Mouse (Mus musculus) mouse trophoblast stem cell (cell line): ENCODE results near the gene Cops6.

ENCODE experiments used
- in situ Hi-C, 2 experiments: fragments of 300-500 bp; cut with MseI, MboI; formaldehyde crosslinking; loops; 2 replicates in 1 of 2; 3 replicates in 1 of 2; pipeline ENCODE4 v1.15.1; 2025

The Cops6 gene

DNA sequence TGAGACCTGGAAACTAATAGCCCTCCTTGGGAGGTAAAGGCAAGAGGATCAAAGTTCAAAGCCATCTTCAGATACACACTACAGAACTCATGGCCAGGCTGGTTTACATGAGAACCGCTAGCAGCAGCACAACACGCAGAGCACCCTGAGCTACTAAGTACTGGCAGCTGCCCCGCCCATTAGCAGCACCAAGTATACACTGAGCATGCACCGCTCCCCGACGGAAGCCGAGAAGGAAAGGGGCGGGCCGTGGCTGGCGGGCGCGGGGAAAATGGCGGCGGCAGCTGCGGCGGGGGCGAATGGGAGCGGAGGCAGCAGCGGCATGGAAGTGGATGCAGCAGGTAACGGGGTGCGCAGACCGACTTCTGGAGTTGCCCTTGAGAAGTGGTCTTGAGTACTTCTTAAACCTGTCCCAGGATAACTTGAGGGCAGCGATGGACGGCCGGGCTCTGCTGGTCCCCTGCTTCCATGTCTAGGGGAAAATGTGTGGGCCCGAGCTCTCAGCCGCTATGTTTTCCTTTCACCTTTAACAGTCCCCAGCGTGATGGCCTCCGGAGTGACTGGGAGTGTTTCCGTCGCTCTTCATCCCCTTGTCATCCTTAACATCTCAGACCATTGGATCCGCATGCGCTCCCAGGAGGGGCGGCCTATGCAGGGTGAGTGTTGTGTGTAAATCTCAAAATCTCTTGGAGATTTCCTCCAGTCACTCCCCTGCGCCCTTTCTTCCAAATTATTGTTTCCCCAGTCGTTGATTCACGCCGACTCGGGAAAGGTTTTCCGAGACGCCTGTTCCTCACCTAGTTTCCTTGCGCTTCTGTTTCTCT, at the start of gene Cops6:
TSS of gene Cops6 (plus strand) at position 230 of the 824 bp plus-strand sequence.
- in situ Hi-C loops, result no loop called here

DNA sequence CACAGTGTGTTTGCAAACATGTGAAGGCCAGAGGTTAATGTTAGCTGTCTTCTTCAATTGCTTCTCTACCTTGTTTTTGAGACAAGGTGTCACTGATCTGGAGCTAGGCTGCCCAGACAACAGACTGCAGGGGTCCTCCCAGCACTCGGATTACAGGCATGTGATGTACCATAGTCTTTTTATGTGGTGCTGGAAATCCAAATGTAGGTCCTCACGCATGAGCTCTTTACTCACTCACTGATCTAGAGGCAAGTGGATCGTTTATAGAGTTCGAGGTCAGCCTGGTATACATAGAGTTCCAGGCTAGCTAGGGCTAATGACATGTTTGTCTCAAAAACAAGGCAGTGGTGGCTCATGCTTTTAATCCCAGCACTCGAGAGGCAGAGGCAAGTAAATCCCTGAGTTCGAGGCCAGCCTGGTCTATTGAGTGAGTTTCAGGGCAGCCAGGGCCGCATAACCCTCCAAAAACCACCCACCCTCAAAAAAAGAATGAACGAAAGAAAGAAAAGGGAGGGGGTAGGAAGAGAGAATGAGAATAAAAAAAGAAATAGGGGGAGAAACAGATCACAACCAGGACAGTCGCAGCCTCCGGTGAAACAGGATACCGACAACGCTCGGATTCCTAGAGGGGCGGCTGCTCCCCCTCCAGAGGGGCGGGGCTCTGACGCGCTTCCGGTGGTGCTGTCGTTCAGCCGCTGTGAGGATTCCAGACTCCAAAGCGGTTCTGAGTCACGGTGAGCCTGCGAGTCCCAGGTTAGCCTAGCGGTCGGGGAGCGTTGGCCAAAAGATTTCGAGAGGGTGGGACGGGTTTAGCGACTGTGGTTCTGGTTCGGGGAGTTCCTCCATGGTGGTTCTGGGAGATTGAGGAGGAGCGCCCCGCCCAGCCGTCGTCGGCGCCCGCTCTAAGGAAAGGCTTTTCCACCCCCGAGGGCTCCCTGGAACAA, 44.3 kb upstream of the Cops6 start, which contains the start of gene Zscan21:
TSS of gene Zscan21 (plus strand) at position 649 of the 944 bp plus-strand sequence.
- in situ Hi-C loops, result no loop called here

DNA sequence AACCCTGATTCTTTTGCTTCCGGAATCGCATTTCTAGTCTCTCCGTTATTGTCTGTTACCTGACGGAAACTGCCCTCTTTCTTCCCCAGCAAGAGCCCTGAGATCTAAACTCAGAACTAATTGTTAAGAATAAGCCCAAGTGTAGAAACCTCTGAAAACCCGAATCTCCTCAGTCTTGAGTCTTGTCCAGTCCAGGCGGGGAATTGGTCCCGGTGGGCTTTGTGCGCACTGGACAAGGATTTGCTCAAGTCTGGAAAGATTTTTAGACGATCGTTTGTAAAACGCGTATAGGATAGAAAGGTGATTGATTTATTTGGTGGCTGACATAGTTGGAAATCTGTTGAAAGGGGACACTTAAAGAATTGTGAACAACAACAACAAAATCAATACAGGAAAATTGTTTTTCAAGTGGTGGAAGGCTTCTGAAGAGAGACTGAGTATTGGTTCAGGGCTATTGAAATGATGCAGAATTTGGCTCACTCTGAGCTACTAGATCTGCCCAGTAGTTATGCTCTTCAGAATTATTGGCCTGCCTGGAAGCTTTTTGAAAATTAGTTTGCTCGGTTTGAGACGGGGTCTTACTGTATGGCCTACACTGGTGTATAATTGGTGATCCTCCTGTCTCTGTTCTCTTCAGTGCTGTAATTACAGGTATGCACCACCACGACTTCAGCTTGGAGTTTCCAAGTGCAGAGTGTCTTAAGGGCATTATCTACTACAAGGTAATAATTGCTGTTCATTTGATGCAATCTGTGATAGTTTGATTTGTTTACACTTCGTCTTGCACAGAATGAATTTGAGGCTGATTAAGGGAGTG, 43.5 kb upstream of the Cops6 start:
- in situ Hi-C loops, result no loop called here

DNA sequence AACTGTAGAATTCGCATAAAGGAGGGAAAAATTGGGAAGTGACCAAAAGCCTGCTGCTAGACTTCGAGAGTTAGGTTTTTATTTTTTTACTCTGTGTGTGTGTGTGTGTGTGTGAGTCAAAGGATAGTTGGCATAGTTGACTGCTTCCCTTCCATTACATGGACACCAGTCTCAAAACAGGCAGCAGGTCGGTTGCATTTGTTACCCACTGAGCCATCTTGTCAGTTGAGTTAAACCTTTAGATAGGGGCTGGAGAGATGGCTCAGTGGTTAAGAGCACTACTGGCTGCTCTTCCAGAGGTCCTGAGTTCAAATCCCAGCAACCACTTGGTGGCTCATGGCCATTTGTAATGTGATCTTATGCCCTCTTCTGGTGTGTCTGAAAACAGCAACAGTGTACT, 42.8 kb upstream of the Cops6 start:
- in situ Hi-C loops, result no loop called here

DNA sequence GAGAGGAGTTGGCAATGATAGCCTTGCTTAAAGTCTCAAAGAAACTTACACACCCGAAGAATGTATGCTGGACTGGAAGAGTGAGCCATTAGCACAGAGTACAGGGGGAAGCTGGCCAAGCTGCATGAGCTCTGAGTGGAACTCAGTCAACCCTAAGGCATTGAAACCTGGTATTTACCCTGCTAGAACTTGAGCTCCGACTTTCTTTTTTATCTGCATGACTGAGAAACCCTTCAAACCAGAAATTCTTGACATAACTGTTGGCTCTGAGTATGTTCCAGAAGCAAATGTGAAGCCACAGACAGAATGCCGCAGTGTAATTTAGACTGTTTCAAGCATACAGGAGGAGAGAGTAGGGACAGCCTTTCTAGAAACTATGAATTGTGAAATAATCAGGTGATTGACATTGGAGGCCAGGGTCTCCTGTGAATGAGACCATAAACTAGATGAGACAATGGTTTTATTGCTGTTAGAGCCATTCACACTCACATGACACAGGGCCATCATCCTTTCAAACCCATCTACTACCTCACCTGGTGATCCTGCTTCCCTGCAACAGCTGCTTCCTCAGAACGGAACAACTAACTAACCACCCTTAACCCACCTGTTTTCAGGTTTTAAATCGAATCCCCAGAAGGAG, 28.3 kb upstream of the Cops6 start:
- in situ Hi-C loops, result no loop called here

DNA sequence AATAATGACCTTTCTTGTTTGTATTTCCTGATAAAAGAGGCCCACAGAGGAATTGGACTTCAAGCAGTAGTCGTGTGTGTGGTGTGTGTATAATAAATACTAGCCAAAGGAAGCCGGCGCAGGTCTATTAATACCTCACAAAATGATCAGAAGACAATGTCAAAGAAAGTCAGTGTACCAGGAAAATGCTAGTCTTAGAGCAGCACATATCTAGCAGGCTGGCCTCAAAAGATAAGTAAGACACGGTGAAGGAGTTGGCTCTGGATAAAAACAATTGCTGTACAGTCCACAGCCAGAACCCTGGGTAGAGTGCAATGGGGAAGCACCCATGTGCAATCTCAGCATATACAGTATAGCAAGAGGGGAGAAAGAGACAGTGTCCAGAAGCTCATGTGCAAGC, 23.6 kb upstream of the Cops6 start:
- in situ Hi-C loops, result no loop called here

DNA sequence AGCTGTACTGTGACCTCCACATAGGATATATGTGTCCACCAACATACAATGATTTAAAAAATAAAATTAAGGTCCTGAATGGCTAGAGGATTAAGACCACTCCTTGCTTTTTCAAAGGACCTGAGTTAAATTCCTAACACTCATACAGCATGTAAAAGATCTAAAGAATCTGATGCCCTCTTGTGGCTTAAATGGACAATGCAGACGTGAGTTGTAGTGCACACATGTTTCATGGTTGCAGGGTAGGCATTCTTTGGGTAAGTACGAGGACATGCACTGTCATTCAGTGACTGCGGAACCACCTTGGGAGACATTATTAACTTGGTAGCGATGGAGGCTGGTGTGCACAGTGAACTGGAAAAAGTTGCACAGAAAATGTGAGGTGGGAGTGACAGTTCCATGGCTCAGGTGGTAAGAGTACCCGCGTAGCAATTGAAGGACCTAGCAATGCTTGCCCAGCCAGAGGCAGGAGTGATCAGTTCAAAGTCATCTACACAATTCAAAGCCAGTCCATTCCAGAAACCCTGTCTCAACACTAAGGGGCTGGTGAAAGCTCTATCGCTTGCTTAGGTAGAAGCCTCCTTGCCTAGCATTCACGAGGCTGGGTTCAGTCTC, 22.8 kb upstream of the Cops6 start:
- in situ Hi-C loops, result no loop called here

DNA sequence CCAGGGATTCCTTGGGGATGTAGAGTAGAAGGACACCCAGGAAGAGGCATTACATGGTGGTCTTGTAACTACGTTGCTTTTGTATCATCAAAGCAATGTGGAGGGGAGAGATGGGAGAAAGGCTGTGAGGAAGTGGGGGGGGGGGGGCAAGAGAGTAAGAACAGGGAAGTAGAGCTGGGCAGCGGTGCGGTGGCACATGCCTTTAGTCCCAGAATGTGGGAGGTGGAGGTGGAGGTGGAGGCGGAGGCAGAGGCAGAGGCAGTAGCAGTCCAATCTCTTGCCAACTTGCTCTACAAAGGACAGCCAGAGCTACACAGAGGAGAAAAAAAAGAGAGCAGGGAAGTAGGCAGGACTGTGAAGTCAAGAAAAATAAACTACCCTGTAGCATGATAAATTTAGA, 22.3 kb upstream of the Cops6 start:
- in situ Hi-C loops, result no loop called here

DNA sequence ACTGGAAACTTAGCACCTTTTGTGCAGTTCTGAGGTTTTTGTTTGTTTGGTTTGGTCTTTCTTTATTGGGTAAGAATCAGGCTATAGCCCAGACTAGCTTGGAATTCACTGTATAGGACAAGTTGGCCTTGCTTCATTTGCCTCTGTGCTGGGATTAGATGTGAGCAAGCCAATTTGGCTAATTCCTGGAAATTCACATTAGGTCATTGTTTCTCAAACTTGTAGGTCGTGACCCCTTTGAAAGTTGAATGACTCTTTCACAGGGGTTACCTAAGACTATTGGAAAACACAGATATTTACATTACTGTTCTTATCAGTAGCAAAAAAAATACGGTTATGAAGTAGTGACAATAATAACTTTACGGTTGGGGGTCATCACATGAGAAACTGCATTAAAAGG, 6.5 kb upstream of the Cops6 start:
- in situ Hi-C loops, result no loop called here

DNA sequence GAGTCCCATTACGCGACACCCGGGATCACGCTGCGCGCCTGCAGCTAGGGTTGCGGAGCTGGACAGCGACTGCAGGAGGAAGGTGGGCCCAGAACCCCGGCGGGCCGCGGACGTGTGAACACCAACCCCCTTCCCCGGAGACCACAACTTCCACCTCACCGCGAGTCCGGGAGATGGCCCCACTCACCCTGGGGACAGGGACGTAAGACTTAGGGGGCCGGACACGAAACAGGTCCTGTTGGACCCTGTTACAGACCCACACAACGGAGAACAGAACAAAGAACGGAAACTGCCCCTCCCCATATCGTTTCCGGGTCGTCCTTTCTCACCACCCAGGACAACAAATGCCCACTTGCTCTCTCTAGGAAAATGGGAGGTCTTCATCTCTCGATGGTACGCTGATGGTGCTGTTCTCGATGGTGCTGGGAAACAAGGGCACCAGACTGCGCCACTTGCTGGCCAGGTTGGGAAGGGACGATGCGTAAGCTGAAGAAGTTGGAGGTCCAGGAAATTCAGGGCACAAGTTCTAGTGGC, 5.4 kb upstream of the Cops6 start, which contains the start of gene Zfp113:
TSS of gene Zfp113 (minus strand) at position 302 of the 534 bp plus-strand sequence.
- in situ Hi-C loops, result no loop called here

DNA sequence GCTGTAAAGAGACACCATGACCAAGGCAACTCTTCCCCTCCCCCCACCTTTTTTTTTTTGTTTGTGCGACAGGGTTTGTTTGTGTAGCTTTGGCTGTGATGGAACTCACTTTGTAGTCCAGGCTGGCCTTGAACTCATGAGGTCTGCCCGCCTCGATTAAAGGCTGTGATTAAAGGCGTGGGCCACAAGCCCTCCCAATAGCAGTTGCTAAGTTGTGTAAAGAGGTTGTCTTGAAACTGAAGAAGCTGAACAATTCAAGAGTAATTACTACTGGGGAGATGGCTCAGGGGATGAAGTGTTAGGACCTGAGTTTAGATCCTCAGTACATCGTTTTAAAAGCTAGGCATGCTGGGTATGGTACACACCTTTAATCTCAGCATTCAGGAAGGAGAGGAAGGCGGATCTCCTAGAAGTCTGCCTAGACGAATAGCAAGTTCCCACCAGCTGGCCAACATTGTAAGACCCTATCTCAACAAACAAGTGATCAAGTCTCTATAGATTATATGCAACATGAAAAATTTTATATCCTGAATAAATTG, 578 bp upstream of the Cops6 start:
- in situ Hi-C loops, result no loop called here

DNA sequence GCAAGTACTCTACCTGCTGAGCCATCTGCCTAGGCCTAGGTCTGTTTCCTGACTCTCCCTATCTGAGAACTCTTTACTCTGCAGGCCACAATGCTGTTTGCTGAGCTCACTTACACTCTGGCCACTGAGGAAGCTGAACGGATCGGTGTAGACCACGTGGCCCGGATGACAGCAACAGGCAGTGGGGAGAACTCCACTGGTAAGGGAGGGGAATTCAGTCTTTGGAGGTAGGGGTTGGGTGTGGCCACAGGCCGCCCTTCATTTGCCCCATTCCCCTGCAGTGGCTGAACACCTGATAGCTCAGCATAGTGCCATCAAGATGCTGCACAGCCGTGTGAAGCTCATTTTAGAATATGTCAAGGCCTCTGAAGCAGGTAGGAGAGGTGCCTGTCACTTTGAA, 2.2 kb downstream of the Cops6 start:
- in situ Hi-C loops, result no loop called here

DNA sequence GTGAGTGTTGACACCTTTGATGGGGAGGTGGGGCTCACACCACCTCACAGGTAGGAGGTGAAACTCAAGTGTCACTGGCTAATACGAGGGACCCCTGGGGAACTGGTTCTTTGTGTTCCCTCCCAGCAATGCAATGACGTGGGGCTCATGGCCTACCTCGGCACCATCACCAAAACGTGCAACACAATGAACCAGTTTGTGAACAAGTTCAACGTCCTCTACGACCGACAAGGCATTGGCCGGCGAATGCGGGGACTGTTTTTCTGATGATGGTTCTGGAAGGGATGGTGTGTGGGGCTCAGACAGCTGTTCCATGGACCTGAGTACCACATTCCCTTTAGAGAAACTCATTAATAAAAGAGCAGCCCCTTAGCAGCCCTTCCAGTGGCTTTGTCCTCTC, 2.7 kb downstream of the Cops6 start:
- in situ Hi-C loops, result no loop called here

DNA sequence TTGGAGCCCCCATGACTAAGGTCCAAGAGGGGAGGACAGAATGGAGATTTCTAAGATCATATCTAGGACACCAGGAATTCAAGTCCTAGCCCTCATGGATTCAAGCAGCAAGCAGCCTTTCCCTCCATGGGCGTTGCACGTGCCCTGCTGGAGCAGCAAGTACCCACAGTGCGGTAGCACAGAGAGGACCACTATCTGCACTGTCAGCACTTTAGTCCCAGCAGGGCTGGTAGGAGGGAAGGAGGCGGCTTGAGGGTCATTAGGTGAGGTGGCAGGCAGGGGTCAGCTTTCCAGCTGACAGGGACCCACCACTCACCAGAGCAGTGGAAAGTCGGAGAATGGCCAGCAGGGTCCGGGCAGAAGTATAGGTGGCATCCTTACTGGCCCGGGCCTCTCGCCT, 4.7 kb downstream of the Cops6 start:
- in situ Hi-C loops, result no loop called here

DNA sequence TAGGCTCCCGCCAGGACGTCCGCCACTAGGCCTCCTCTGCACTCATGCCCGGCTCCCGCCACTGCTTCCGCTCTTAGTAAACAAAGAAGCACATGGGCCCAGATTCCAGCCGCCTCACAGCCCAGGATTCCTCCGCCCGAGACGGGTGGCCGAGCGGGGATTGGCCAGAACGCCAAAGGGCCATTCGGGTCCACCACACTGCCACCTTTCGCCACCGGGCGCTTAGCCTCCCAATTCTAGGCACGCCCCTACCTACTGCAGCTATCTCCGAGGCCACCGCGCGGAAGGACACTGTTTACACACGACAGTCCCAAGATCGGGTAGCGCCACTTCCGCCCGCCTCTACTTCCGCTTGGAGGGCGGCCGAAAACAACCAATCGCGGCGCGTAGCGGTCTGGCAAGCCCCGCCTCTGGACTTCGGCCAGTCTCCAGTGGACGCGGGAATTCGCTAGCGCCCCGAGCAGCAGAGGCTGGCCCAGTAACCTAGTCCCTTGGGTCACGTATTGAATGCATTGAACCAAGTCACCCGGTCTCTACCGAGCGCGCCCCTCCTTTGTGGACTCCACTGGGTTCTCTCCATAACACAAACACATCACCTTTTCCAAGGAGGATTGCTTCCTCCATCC, 10.2 kb downstream of the Cops6 start:
- in situ Hi-C loops, result no loop called here

DNA sequence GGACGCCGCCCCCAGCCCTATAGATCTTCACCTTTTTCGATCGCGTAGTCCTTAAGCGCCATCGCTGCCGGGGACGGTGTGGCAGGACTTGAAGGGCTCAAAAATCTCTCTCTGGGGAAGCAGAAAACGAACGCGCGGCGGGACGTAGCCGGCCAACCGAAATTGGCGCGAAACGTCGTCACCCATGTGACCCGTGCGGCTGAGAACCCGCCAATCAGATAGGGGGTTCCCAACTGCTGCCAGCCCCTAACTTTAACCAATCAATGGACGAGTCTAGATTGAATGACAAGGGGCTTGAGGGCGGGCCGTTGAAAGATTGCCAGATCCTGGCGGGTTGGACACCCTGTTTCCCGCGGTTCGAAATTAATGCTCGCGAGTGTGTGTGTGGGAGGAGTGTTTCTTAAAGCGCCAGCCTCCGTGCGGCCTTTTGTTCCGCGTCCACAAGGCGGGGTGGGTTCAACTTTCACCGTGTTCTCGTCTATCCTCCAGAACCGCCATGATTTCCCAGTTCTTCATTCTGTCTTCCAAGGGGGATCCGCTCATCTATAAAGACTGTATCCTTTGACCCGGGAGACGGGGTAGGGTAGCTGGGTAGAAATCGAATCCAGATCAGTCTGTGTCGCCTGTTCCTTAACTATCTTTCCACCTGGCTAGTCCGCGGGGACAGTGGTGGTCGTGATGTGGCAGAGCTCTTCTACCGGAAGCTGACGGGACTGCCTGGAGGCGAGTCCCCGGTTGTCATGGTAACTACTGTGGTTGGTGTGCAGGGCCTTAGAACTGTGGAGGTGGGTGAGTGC, 11.0 kb downstream of the Cops6 start, which contains the start of the genes Ap4m1 and Mcm7:
TSS of gene Ap4m1 (plus strand) at position 308 of the 797 bp plus-strand sequence.
TSS of gene Mcm7 (minus strand) at position 728 of the 797 bp plus-strand sequence.
- in situ Hi-C loops, result no loop called here

DNA sequence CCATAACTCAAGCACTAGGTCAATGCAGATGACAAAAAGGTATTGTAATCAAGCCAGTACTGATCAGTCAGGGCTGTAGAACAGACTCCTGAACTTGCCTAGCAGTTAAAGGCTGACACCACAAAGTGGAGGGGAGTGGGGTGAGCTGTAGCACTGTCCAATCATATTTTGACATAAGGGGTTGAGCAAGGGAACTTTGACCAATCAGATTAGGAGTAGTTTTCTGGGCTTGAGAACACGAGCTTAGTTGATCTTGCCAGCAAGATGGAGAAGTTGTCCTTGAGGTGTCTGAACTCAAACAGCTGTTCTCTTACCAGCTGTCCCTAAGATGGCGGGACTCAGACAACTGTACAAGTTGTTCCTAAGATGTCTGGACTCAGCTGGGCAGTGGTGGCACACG, 12.3 kb downstream of the Cops6 start:
- in situ Hi-C loops, result no loop called here

DNA sequence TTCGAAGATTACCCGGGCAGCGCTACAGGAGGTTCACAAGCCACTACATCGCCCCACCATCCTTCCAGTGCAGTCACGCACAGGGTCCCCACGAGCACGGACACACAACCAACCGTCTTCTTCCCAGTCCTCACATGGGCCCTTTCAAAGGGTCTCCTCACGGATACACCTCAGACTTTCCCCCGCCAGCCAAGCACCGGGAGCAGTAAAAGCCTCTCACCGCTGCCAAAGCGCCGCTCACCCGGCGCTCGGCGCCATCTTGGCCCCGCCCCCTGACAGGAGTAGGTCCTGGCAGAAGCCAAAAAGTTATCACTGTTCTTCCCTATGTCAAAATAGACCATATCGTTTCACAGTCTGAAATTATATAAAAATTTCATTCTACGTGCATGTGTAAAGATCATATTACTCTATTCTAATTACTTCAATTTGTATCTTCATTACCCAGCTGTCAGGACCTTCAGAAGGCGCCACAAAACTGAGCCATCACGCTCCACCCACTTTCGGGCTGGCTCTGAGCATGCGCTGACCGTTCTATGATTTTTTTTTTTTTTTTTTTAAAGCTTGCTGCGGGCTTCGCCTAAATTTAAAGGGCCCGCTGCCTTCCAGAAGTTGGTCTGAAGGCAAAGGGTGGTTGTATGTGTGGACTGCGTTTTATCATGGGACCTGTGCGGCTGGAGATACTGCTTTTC, 26.2 kb downstream of the Cops6 start, which contains the start of the genes Taf6 and Cnpy4:
TSS of gene Taf6 (minus strand) at position 502 of the 689 bp plus-strand sequence.
TSS of gene Cnpy4 (plus strand) at position 536 of the 689 bp plus-strand sequence.
- in situ Hi-C loops, result no loop called here
